Mouse (Mus musculus) forebrain, embryonic 15.5 days (tissue): ENCODE data around the gene Lrp1. TPM values are rescaled to one million over a fixed set of nuclear protein-coding genes. Genes with fewer than 3 reads are reported as not detected.

Source experiments
- ATAC-seq: fragments of 200-750 bp; cut with Nextera tagmentation; replicated peaks from 2 replicates; pipeline ENCODE4 v1.8.0; 2017; ENCODE audit warnings: mild to moderate bottlenecking, moderate TSS enrichment, moderate library complexity
- H3K27ac ChIP-seq: fragments of 300-500 bp; sonication (generic); replicated peaks from 2 replicates; pipeline ENCODE4 v1.5.1; 2015; ENCODE audit warnings: mild to moderate bottlenecking, inconsistent platforms
- H3K27me3 ChIP-seq: fragments of 300-500 bp; sonication (generic); 2 replicates; pipeline ENCODE4 v1.6.1; 2015; ENCODE audit warnings: inconsistent platforms
- H3K36me3 ChIP-seq: fragments of 300-500 bp; sonication (generic); 2 replicates; pipeline ENCODE4 v1.6.1; 2015; ENCODE audit warnings: mild to moderate bottlenecking, inconsistent platforms
- H3K4me1 ChIP-seq: fragments of 300-500 bp; sonication (generic); 2 replicates; pipeline ENCODE4 v1.6.1; 2015; ENCODE audit warnings: inconsistent platforms
- H3K4me2 ChIP-seq: fragments of 300-500 bp; sonication (generic); replicated peaks from 2 replicates; pipeline ENCODE4 v1.6.1; 2015; ENCODE audit warnings: mild to moderate bottlenecking, inconsistent platforms
- H3K4me3 ChIP-seq: fragments of 300-500 bp; sonication (generic); 2 replicates; pipeline ENCODE4 v1.5.1; 2015; ENCODE audit warnings: mild to moderate bottlenecking, inconsistent platforms
- H3K9ac ChIP-seq: fragments of 300-500 bp; sonication (generic); replicated peaks from 2 replicates; pipeline ENCODE4 v1.6.1; 2015; ENCODE audit warnings: mild to moderate bottlenecking, inconsistent platforms
- H3K9me3 ChIP-seq: fragments of 300-500 bp; sonication (generic); 2 replicates; pipeline ENCODE4 v1.6.1; 2016; ENCODE audit warnings: inconsistent platforms
- WGBS: fragments of 180-500 bp; shearing (Covaris S2); methylation state at CpG from one replicate; pipeline ENCODE4 v1.1.7; 2015; ENCODE audit warnings: mixed read lengths; 5-methylcytosine and 5-hydroxymethylcytosine counted together
- polyA plus RNA-seq: library from polyadenylated mRNA; unstranded; fragments of >200 nt; fragmentation: Nextera tagmentation; extraction: Ambion mirVana; gene quantifications from 2 replicates; pipeline ENCODE4 v1.2.1, GENCODE M21; 2015

Gene Lrp1
- polyA plus RNA-seq, 1 experiment from 2014 or later: 93.1 TPM

DNA sequence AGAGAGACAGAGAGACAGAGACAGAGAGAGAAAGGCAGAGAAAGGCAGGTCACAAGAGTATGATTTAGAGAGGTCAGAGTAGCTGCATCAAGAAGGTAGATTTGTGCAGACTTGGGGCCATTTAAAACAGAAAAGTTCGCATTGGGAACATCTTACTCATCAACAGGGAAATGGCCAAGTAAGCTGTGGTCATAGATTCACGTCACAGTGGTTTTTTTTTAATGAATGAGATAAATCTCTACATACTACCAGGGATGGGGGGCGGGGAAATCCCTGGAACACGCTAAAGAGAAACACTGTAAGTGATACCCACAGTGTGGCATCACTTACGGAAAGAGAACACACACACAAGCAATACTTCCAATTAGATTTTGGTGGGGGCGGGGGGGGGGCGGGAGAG is 13.9 kb downstream of the Lrp1 start:
- Histone ChIP-seq H3K36me3 (peaks cover 90% of the 10 kb centered on the region), H3K4me1 (no peaks in the 10 kb centered on the region), H3K4me3 (no peak overlapping the region), H3K27me3 (no peaks in the 10 kb centered on the region), H3K4me2 (no peak overlapping the region), H3K9me3 (no peaks in the 10 kb centered on the region), H3K9ac (no peak overlapping the region), H3K27ac (no peak overlapping the region)
- ATAC-seq: no peak
- 92% methylated on average over 7 of the region's 7 CpGs for WGBS

GRCm38 (mm10) chr10:127605756-127606155 is 15.2 kb downstream of the Lrp1 start:
- no peak overlapping the region for H3K4me2 ChIP-seq
- H3K27me3 ChIP-seq: no peaks in the 10 kb centered on the region
- peaks cover 91% of the 10 kb centered on the region for H3K36me3 ChIP-seq
- no peak for ATAC-seq
- 92% methylated on average over 9 of the region's 9 CpGs for WGBS
- no peaks in the 10 kb centered on the region for H3K4me1 ChIP-seq
- no peaks in the 10 kb centered on the region for H3K9me3 ChIP-seq
- no peak overlapping the region for H3K4me3 ChIP-seq
- H3K9ac ChIP-seq: no peak overlapping the region
- H3K27ac ChIP-seq: no peak overlapping the region

- Histone ChIP-seq H3K4me1 (no peaks in the 10 kb centered on the region), H3K36me3 (peaks cover 91% of the 10 kb centered on the region), H3K27ac (no peak overlapping the region), H3K9me3 (no peaks in the 10 kb centered on the region), H3K27me3 (no peaks in the 10 kb centered on the region), H3K4me3 (no peak overlapping the region), H3K9ac (no peak overlapping the region), H3K4me2 (no peak overlapping the region)
- no peak for ATAC-seq
- 89% methylated on average over 8 of the region's 8 CpGs for WGBS
These were observed 15.7 kb downstream of the Lrp1 start for GRCm38 (mm10) chr10:127605251-127605547.

- H3K9me3 ChIP-seq: no peaks in the 10 kb centered on the region
- H3K4me3 ChIP-seq: no peak overlapping the region
- no peak overlapping the region for H3K4me2 ChIP-seq
- ATAC-seq: no peak
- H3K4me1 ChIP-seq: no peaks in the 10 kb centered on the region
- no peak overlapping the region for H3K27ac ChIP-seq
- WGBS: 79% methylated on average over 15 of the region's 15 CpGs
- no peak overlapping the region for H3K9ac ChIP-seq
- H3K36me3 ChIP-seq: peaks cover 91% of the 10 kb centered on the region
- H3K27me3 ChIP-seq: no peaks in the 10 kb centered on the region
These were observed 16.3 kb downstream of the Lrp1 start for GRCm38 (mm10) chr10:127604465-127605250.

DNA sequence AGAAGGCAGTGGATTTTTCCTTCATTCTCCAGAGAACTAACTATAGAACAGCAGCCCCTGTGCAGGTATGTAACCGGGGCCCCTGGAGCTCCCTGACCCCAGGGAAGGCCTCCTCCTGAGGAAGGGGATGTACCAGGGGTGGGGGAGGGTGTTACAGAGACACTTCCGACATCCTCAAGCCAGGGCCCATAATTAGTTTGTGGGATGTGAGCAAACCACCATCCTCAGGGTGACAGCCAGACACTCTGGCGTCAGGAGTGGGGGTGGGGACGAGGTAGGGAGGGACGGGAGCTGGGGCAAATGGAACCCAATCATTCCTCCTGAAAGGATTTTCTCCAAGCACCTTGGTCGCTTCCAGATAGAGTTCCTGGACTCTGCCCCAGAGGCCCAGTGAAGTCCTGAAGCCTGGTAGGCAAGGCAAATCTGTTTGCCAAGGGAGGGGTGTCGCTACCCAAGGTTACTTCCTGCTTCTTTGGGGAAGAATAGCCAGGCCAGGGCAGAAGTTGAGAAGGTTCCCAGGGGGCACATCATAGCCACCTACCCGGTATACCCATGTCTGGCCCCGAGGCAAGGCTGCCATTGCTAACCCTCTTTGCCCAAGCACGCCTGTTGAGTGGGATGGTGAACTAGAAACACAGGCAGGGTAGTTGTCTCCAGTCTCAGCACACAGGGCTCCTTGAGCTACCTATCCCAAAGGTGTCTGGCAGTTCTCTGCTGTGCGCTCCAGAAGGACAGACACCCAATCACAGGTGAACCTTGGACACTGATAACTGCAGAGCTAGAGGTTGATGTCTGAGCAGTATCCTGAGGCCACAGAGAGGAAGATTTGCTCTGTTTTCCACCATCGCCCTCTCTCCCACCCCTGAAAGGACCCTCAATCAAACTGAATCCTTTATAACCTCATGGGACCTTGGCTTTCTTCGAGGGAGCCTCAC is 17.2 kb downstream of the Lrp1 start:
- Histone ChIP-seq H3K27me3 (no peaks in the 10 kb centered on the region), H3K27ac (no peak overlapping the region), H3K4me3 (no peak overlapping the region), H3K36me3 (peaks cover 88% of the 10 kb centered on the region), H3K9me3 (no peaks in the 10 kb centered on the region), H3K4me2 (no peak overlapping the region), H3K9ac (no peak overlapping the region), H3K4me1 (no peaks in the 10 kb centered on the region)
- 84% methylated on average over 13 of the region's 13 CpGs for WGBS
- ATAC-seq: no peak

- Histone ChIP-seq H3K27ac (no peak overlapping the region), H3K4me1 (peaks cover 4% of the 10 kb centered on the region; the same call in 1 of the 2 replicates), H3K9me3 (no peaks in the 10 kb centered on the region), H3K4me3 (no peak overlapping the region), H3K36me3 (peaks cover 77% of the 10 kb centered on the region), H3K4me2 (no peak overlapping the region), H3K9ac (no peak overlapping the region), H3K27me3 (no peaks in the 10 kb centered on the region)
- 96% methylated on average over 6 of the region's 6 CpGs for WGBS
- ATAC-seq: no peak
These were observed 18.8 kb downstream of the Lrp1 start for GRCm38 (mm10) chr10:127602194-127602593.

GRCm38 (mm10) chr10:127599779-127600541 is 21.0 kb downstream of the Lrp1 start:
- no peak overlapping the region for H3K4me2 ChIP-seq
- peaks cover 16% of the 10 kb centered on the region for H3K4me1 ChIP-seq
- H3K9ac ChIP-seq: no peak overlapping the region
- no peak overlapping the region for H3K4me3 ChIP-seq
- 81% methylated on average over 17 of the region's 17 CpGs for WGBS
- no peak for ATAC-seq
- H3K27me3 ChIP-seq: no peaks in the 10 kb centered on the region
- peaks cover 62% of the 10 kb centered on the region for H3K36me3 ChIP-seq
- no peak overlapping the region for H3K27ac ChIP-seq
- H3K9me3 ChIP-seq: no peaks in the 10 kb centered on the region

- Histone ChIP-seq H3K4me1 (peaks cover 16% of the 10 kb centered on the region), H3K4me2 (no peak overlapping the region), H3K36me3 (peaks cover 62% of the 10 kb centered on the region), H3K4me3 (no peak overlapping the region), H3K9me3 (no peaks in the 10 kb centered on the region), H3K27me3 (no peaks in the 10 kb centered on the region), H3K27ac (no peak overlapping the region), H3K9ac (no peak overlapping the region)
- no peak for ATAC-seq
- WGBS: 89% methylated on average over 11 of the region's 11 CpGs
These were observed 21.7 kb downstream of the Lrp1 start for GRCm38 (mm10) chr10:127599252-127599651.

DNA sequence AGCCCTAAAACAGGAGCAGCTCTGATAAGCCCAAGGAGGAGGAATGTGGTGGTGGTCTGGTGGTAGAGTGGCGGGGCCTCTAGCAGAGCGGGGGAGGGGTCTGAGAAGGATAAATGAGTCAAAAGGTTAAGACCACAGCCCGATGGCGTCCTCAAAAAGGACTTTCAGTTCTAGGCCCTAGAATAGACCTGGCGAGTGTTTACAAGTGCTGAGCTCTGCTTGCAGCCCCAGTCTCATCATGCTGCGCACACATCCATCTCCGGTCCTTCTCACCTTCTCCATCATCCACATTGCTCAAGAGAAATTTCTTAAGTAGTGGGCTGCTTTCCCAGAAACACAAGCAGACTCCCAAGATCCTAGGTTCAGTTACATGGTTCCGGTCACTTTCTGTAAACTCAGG is 22.3 kb downstream of the Lrp1 start:
- H3K36me3 ChIP-seq: peaks cover 62% of the 10 kb centered on the region
- no peaks in the 10 kb centered on the region for H3K27me3 ChIP-seq
- no peak overlapping the region for H3K4me3 ChIP-seq
- no peak overlapping the region for H3K27ac ChIP-seq
- 66% methylated on average over 8 of the region's 8 CpGs for WGBS
- H3K4me1 ChIP-seq: peaks cover 16% of the 10 kb centered on the region
- no peak overlapping the region for H3K4me2 ChIP-seq
- H3K9me3 ChIP-seq: no peaks in the 10 kb centered on the region
- ATAC-seq: no peak
- H3K9ac ChIP-seq: no peak overlapping the region

- 82% methylated on average over 5 of the region's 5 CpGs for WGBS
- ATAC-seq: no peak
- H3K4me1 ChIP-seq: peaks cover 16% of the 10 kb centered on the region
- no peak overlapping the region for H3K4me2 ChIP-seq
- H3K9ac ChIP-seq: no peak overlapping the region
- H3K9me3 ChIP-seq: no peaks in the 10 kb centered on the region
- no peaks in the 10 kb centered on the region for H3K27me3 ChIP-seq
- H3K27ac ChIP-seq: peak overlapping the region; percentile 27; the same call in 1 of the 2 replicates
- H3K36me3 ChIP-seq: peaks cover 64% of the 10 kb centered on the region
- H3K4me3 ChIP-seq: no peak overlapping the region
These were observed 23.5 kb downstream of the Lrp1 start for GRCm38 (mm10) chr10:127597311-127597901.

GRCm38 (mm10) chr10:127596321-127596941 is 24.5 kb downstream of the Lrp1 start:
- H3K4me2 ChIP-seq: no peak overlapping the region
- H3K9me3 ChIP-seq: no peaks in the 10 kb centered on the region
- H3K36me3 ChIP-seq: peaks cover 64% of the 10 kb centered on the region
- peak; percentile 31; the same call in 1 of the 2 replicates for ATAC-seq
- peaks cover 16% of the 10 kb centered on the region for H3K4me1 ChIP-seq
- no peak overlapping the region for H3K4me3 ChIP-seq
- WGBS: 46% methylated on average over 7 of the region's 7 CpGs
- H3K27me3 ChIP-seq: no peaks in the 10 kb centered on the region
- no peak overlapping the region for H3K9ac ChIP-seq
- peak overlapping the region; percentile 17; the same call in 1 of the 2 replicates for H3K27ac ChIP-seq
